ENCODE assay signal across 9 mouse cellular contexts in genomic region chr2:156877726-156878125, GRCm38 (mm10). TPM values are rescaled to one million over a fixed set of nuclear protein-coding genes. Genes with fewer than 3 reads are reported as not detected.
A peak's percentile ranks its signal among the peaks of the same experiment; 100 is the strongest.
DNase-seq lines count a peak whose midpoint lies in the region; ATAC-seq lines count a peak whose summit lies in the region.
"Had no signal": no experiment of that assay in that cellular context is flagged by ENCODE, and none has a peak within 500 bp of the region (broad histone marks: within the 10 kb centered on the region; RNA-seq: fewer than 3 reads in every experiment).

No protein-coding gene starts in this region.

- ATAC-seq in common myeloid progenitor, adult 5-6 weeks (replicated peaks; ENCODE audit: low read depth, poor library complexity, severe bottlenecking), result peak; percentile 80
- peak; percentile 70 for ATAC-seq in megakaryocyte, adult 5-6 weeks (ENCODE audit: poor library complexity, severe bottlenecking)
- ATAC-seq: forebrain, postnatal 0 days had no signal

- intact Hi-C loops in gastrocnemius, postnatal 36 days (cut with DNase I), result no loop called here

- peak; percentile 38 for DNase-seq in kidney, postnatal 10 days
- no peak for DNase-seq in kidney, adult 18-20 months
- DNase-seq in thymus, postnatal 25 days, result peak; percentile 74
- DNase-seq in right cerebral cortex, postnatal 14 days, result no peak
- no peak for DNase-seq in ovary, postnatal 10 days (ENCODE audit: low spot score)
- no peak for DNase-seq in gastrocnemius, postnatal 36 days
- DNase-seq: forebrain, postnatal 0 days had no signal

RNA-seq across cellular contexts. Expression of gene Sla2, which starts 9.3 kb away (rescaled TPM):
- total RNA-seq in common myeloid progenitor, adult 5-6 weeks (2017), result 1.0 and 3.4 TPM in 2 replicates
- 0.83 and 2.2 TPM in 2 replicates for total RNA-seq in megakaryocyte, adult 5-6 weeks (2015)
- total RNA-seq in megakaryocyte, adult 5-6 weeks (2017), result 1.3 and 1.8 TPM in 2 replicates
- total RNA-seq in gastrocnemius, postnatal 36 days (2021), result under 1 TPM in 1 of 2 experiments, not detected in 1; 0.26 TPM
- total RNA-seq: forebrain, postnatal 0 days had no signal

RNA-seq across cellular contexts. Expression of gene Rab5if, which starts 14.8 kb away (rescaled TPM):
- 128 and 156 TPM in 2 replicates for total RNA-seq in common myeloid progenitor, adult 5-6 weeks (2017)
- total RNA-seq in megakaryocyte, adult 5-6 weeks (2015), result 356 and 374 TPM in 2 replicates
- 194 and 199 TPM in 2 replicates for total RNA-seq in megakaryocyte, adult 5-6 weeks (2017)
- total RNA-seq in gastrocnemius, postnatal 36 days (2021), result 10 to 100 TPM; 79.3 to 85.6 TPM

RNA-seq across cellular contexts. Expression of gene 4930518I15Rik, which starts 20.0 kb away (rescaled TPM):
- total RNA-seq in common myeloid progenitor, adult 5-6 weeks (2017), result not detected in 2 replicates
- 1.4 and 2.4 TPM in 2 replicates for total RNA-seq in megakaryocyte, adult 5-6 weeks (2015)
- total RNA-seq in megakaryocyte, adult 5-6 weeks (2017), result 1.5 and 1.9 TPM in 2 replicates
- under 1 TPM; 0.25 to 0.64 TPM for total RNA-seq in gastrocnemius, postnatal 36 days (2021)

RNA-seq across cellular contexts. Expression of gene Tgif2, which starts 37.9 kb away (rescaled TPM):
- total RNA-seq in common myeloid progenitor, adult 5-6 weeks (2017), result 15.6 and 18.6 TPM in 2 replicates
- 0.36 and 0.38 TPM in 2 replicates for total RNA-seq in megakaryocyte, adult 5-6 weeks (2015)
- total RNA-seq in megakaryocyte, adult 5-6 weeks (2017), result 0.73 TPM in 1 of 2 replicates, not detected in the other
- total RNA-seq in gastrocnemius, postnatal 36 days (2021), result under 1 TPM; 0.32 to 0.51 TPM

Comparison
In these comparisons a context has a peak if more than half of its experiments do, and no peak if none do; other contexts are left out.
1. DNase-seq: peak in kidney, postnatal 10 days (single experiment) and thymus, postnatal 25 days (single experiment); none in kidney, adult 18-20 months (single experiment), right cerebral cortex, postnatal 14 days (single experiment), ovary, postnatal 10 days (single experiment) and gastrocnemius, postnatal 36 days (0 of 2).